9 mouse cellular contexts compared by ENCODE assay signal in the genomic region with DNA sequence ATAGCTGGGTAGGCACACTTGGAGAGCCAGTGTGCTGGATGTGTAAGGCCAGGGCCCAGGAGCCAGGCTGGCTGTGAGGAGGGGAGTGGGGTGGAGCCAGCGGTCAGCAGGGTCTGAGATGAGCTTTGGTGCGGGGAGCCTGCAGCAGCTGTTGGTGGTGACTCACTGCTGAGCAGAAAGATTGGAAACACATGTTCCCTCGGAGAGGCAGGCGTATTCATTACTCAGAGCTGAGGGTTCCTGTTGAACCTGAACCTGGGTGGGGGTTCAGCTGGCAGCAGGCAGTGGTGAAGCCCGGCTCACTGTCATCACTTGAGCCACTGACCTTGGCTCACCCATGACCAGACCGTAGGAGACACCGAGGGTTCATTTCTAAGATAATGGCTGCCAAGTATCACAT. TPM values are rescaled to one million over a fixed set of nuclear protein-coding genes. Genes with fewer than 3 reads are reported as not detected.
DNase-seq lines count a peak whose midpoint lies in the region; ATAC-seq and TF ChIP-seq lines count a peak whose summit lies in the region.
"Had no signal": no experiment of that assay in that cellular context is flagged by ENCODE, and none has a peak within 500 bp of the region (broad histone marks: within the 10 kb centered on the region; RNA-seq: fewer than 3 reads in every experiment).

No protein-coding gene starts in this region.

- H3K4me3 ChIP-seq in C2C12 (ENCODE audit: insufficient read depth, poor library complexity, severe bottlenecking): no peak overlapping the region
- H3K4me3 ChIP-seq in intestine, postnatal 0 days (ENCODE audit: low read depth, low read length): no peak overlapping the region
- H3K4me3 ChIP-seq: neural tube, embryonic 13.5 days had no signal

- peaks cover 13% of the 10 kb centered on the region for H3K79me2 ChIP-seq in C2C12 (ENCODE audit: control insufficient read depth, insufficient read depth)

- peak; percentile 98 for DNase-seq in heart, adult 11 months
- no peak for DNase-seq in heart, adult 8-10 months (ENCODE audit: low spot score)
- peak; percentile 80 for DNase-seq in forelimb bud, embryonic 11.5 days (ENCODE audit: low read depth, low spot score)
- peak; percentile 56 for DNase-seq in urinary bladder, postnatal 14 days (ENCODE audit: low spot score)
- no peak for DNase-seq in frontal cortex, postnatal 25 days (ENCODE audit: low spot score in 2 of 2)
- no peak for DNase-seq in B cell, adult 2 months

- no peak overlapping the region for H3ac ChIP-seq in C2C12 (ENCODE audit: control insufficient read depth, insufficient read length, low read depth)

- H3K36me3 ChIP-seq in C2C12 (ENCODE audit: control insufficient read depth, insufficient read depth): no peaks in the 10 kb centered on the region
- no peaks in the 10 kb centered on the region for H3K36me3 ChIP-seq in intestine, postnatal 0 days (ENCODE audit: control insufficient read depth, insufficient read depth)
- H3K36me3 ChIP-seq: neural tube, embryonic 13.5 days had no signal

- H3K9me3 ChIP-seq in intestine, postnatal 0 days (ENCODE audit: control insufficient read depth): no peaks in the 10 kb centered on the region
- H3K9me3 ChIP-seq: neural tube, embryonic 13.5 days had no signal

- TF ChIP-seq CTCF in C2C12 (IDR thresholded peaks at IDR 0.05; ENCODE audit: control insufficient read depth, insufficient read depth, insufficient read length): no peak
- no peak for TF ChIP-seq CTCF in intestine, postnatal 0 days (IDR thresholded peaks at IDR 0.05; ENCODE audit: low read depth)

- no peak overlapping the region for H3K9ac ChIP-seq in intestine, postnatal 0 days (ENCODE audit: low read depth, low read length)
- H3K9ac ChIP-seq: neural tube, embryonic 13.5 days had no signal

- peak overlapping the region; percentile 41; the same call in 1 of the 2 replicates for H3K27ac ChIP-seq in intestine, postnatal 0 days (ENCODE audit: low read depth, low read length)
- H3K27ac ChIP-seq: neural tube, embryonic 13.5 days had no signal

- H3K79me3 ChIP-seq in C2C12 (ENCODE audit: low read depth): no peaks in the 10 kb centered on the region

- WGBS in intestine, postnatal 0 days: 66% methylated on average over 7 of the region's 7 CpGs

- H3K4me1 ChIP-seq in intestine, postnatal 0 days (replicated peaks; ENCODE audit: control insufficient read depth, insufficient read depth, low read length): no peaks in the 10 kb centered on the region

- ATAC-seq in intestine, postnatal 0 days: peak; percentile 31; the same call in 1 of the 2 replicates

- no peaks in the 10 kb centered on the region for H3K27me3 ChIP-seq in C2C12 (ENCODE audit: control insufficient read depth, insufficient read depth, insufficient read length)
- H3K27me3 ChIP-seq in intestine, postnatal 0 days (replicated peaks; ENCODE audit: control insufficient read depth, insufficient read depth, low read length): 0 out of 2 replicates have a peak, but pooled peaks cover 3% of the 10 kb centered on the region
- H3K27me3 ChIP-seq: neural tube, embryonic 13.5 days had no signal

- no peak overlapping the region for H3K4me2 ChIP-seq in intestine, postnatal 0 days (replicated peaks; ENCODE audit: low read depth)
- H3K4me2 ChIP-seq: neural tube, embryonic 13.5 days had no signal

TF ChIP-seq in C2C12, 6 proteins besides CTCF, POLR2A, EP300 and RAD21:
- TF ChIP-seq MAX (IDR thresholded peaks at IDR 0.05) (peak; percentile 83), USF1 (IDR thresholded peaks at IDR 0.05; ENCODE audit: low read depth) (no peak), MYOG (IDR thresholded peaks at IDR 0.05; ENCODE audit: control insufficient read depth, extremely low read depth, insufficient read length) (no peak), FOSL1 (IDR thresholded peaks at IDR 0.05; ENCODE audit: insufficient read depth, low read length, poor library complexity, severe bottlenecking) (peak; percentile 98), CEBPB (IDR thresholded peaks at IDR 0.05; ENCODE audit: low read depth) (no peak), MYOD1 (IDR thresholded peaks at IDR 0.05; ENCODE audit: control insufficient read depth, insufficient read length, low read depth) (peak; percentile 99)

RNA-seq across cellular contexts. Expression of gene Timp2, which starts 9.6 kb away (rescaled TPM):
- total RNA-seq in heart, adult 8-10 months (2022): 10 to 100 TPM; 73.9 to 99.6 (median 87.5) TPM
- polyA plus RNA-seq in C2C12 (2012; fragmentation: generic; extraction: Trizol): 372 TPM
- polyA plus RNA-seq in intestine, postnatal 0 days (2015; fragmentation: Nextera tagmentation; extraction: Ambion mirVana): 38.9 TPM in 2 replicates

RNA-seq across cellular contexts. Expression of gene Cep295nl, which starts 22.9 kb away (rescaled TPM):
- total RNA-seq in heart, adult 8-10 months (2022): 1 to 10 TPM in 1 of 4 experiments, under 1 TPM in 3; 0.82 to 1.0 (median 0.88) TPM
- 1.4 TPM for polyA plus RNA-seq in C2C12 (2012; fragmentation: generic; extraction: Trizol)
- 0.12 TPM in 2 replicates for polyA plus RNA-seq in intestine, postnatal 0 days (2015; fragmentation: Nextera tagmentation; extraction: Ambion mirVana)

RNA-seq across cellular contexts. Expression of gene Lgals3bp, which starts 36.7 kb away (rescaled TPM):
- total RNA-seq in heart, adult 8-10 months (2022): 10 to 100 TPM; 19.7 to 25.8 (median 23.3) TPM
- 6.6 TPM for polyA plus RNA-seq in C2C12 (2012; fragmentation: generic; extraction: Trizol)
- polyA plus RNA-seq in intestine, postnatal 0 days (2015; fragmentation: Nextera tagmentation; extraction: Ambion mirVana): 348 and 382 TPM in 2 replicates

RNA-seq across cellular contexts. Expression of gene Cant1, which starts 53.7 kb away (rescaled TPM):
- 10 to 100 TPM; 16.4 to 19.2 (median 16.8) TPM for total RNA-seq in heart, adult 8-10 months (2022)
- 29.7 TPM for polyA plus RNA-seq in C2C12 (2012; fragmentation: generic; extraction: Trizol)
- 35.0 and 36.1 TPM in 2 replicates for polyA plus RNA-seq in intestine, postnatal 0 days (2015; fragmentation: Nextera tagmentation; extraction: Ambion mirVana)

Comparison
In these comparisons a context has a peak if more than half of its experiments do, and no peak if none do; other contexts are left out.
1. DNase-seq: peak in heart, adult 11 months (single experiment), forelimb bud, embryonic 11.5 days (single experiment) and urinary bladder, postnatal 14 days (single experiment); none in heart, adult 8-10 months (single experiment), frontal cortex, postnatal 25 days (0 of 2) and B cell, adult 2 months (0 of 2).
2. RNA of gene Lgals3bp, which starts 36.7 kb away (polyA plus RNA-seq): 348 to 382 TPM in intestine, postnatal 0 days; 6.6 TPM in C2C12 (single experiment); every median in the first group is over 10 times any median in the second.